Mouse (Mus musculus): ENCODE measurements around the gene Chn1. TPM values are rescaled to one million over a fixed set of nuclear protein-coding genes. Genes with fewer than 3 reads are reported as not detected.

Chn1 gene
- polyA plus RNA-seq, 1 experiment, result 122 TPM

DNA sequence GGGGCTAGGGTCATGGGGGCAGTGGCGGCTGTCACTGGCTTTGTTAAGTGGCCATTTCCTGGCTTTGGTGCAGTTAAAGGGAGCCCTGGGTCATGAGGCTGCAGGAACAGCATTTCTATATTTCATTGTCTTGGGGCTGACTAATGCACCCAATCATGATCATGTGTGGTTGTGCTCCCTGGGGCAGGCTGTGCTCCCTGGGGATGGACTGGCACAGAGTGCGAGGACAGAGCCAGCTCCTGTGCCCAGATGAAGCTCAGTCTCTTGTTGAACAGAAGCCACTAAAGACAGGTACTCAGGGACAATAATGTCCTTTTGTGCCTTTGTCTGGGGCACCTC is 182.1 kb downstream of the Chn1 start:
- H3K4me1 ChIP-seq (ENCODE audit: control insufficient read depth, insufficient read depth, low read length), result peaks cover 12% of the 10 kb centered on the region
- H3K4me3 ChIP-seq (ENCODE audit: control insufficient read depth, low read depth, low read length), result no peak overlapping the region
- H3K27me3 ChIP-seq (ENCODE audit: control insufficient read depth, insufficient read depth, low read length), result no peaks in the 10 kb centered on the region
- no peaks in the 10 kb centered on the region for H3K36me3 ChIP-seq (ENCODE audit: control insufficient read depth, insufficient read depth, low read length)
- TF ChIP-seq POLR2A (IDR thresholded peaks at IDR 0.05; ENCODE audit: control insufficient read depth, low read depth, low read length), result no peak
- no peak for TF ChIP-seq CTCF (IDR thresholded peaks at IDR 0.05; ENCODE audit: control insufficient read depth, insufficient read depth, insufficient replicate concordance, low read depth, low read length)
- H3K27ac ChIP-seq (ENCODE audit: control insufficient read depth, insufficient read depth, low read depth, low read length), result no peak overlapping the region

DNA sequence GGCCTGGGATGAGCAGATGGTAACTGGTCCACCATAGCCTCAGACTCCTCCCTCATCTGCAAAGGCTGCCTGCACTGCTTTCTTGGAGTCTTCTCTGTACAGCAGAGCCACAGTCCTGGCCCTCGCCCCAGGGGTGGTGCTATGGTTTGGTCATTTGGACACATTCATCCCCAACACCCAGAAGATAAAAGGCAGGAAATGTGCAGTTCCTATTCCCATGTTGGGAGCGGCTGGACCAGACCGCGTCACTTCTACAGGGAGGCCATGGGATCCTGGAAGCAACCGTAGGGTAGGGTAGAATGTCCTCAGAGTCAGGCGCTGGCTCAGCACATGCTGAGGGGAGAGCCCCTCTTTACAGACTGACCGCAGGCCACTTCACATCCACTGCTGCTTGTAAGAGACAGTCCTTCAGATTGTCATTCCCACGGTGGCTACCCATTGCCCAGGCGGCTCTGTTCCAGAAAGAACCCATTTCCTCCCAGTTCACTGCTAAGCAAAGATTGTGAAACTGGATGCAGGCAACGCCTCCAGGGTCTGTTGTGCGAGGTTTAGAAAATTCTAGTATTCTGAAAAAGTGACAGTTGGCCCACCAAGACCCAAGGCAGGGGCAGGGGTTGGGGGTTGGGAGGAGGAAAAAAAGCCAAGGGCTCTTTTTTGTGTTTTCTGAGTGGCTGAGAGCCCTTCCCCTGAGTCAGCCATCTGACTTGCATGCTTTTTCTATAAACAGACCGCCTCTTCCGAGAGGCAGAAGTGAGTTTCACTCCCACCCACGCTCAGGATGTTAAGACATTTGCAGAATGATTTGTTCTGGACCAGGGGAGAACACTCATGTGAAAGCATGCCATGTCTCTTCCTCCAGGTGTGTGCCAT is 182.7 kb downstream of the Chn1 start:
- Histone ChIP-seq H3K4me1 (ENCODE audit: control insufficient read depth, insufficient read depth, low read length) (peaks cover 12% of the 10 kb centered on the region), H3K27ac (ENCODE audit: control insufficient read depth, insufficient read depth, low read depth, low read length) (no peak overlapping the region), H3K27me3 (ENCODE audit: control insufficient read depth, insufficient read depth, low read length) (no peaks in the 10 kb centered on the region), H3K4me3 (ENCODE audit: control insufficient read depth, low read depth, low read length) (no peak overlapping the region), H3K36me3 (ENCODE audit: control insufficient read depth, insufficient read depth, low read length) (no peaks in the 10 kb centered on the region)
- TF ChIP-seq CTCF (IDR thresholded peaks at IDR 0.05; ENCODE audit: control insufficient read depth, insufficient read depth, insufficient replicate concordance, low read depth, low read length) (no peak), POLR2A (IDR thresholded peaks at IDR 0.05; ENCODE audit: control insufficient read depth, low read depth, low read length) (no peak)

DNA sequence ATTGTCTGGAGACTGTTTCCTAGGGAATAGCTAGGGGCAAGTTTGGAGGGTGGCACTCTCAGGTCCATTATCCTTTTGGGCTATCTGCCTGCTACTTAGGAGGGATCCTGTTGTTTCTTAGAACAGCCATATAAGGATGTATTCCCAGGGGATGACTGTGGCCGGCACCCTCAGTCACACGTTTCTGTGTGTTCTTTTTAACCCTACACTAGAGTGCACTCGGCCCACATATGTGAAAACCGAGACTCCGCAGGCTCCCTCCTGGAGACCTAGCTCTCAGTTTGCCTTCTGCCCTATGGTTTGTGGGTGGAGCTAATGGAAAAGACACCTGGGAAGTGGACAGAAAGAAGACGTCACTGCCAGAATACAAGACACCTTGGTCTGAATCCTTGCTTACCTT is 183.9 kb downstream of the Chn1 start:
- Histone ChIP-seq H3K4me1 (ENCODE audit: control insufficient read depth, insufficient read depth, low read length) (peaks cover 5% of the 10 kb centered on the region; the same call in 1 of the 2 replicates), H3K4me3 (ENCODE audit: control insufficient read depth, low read depth, low read length) (no peak overlapping the region), H3K27ac (ENCODE audit: control insufficient read depth, insufficient read depth, low read depth, low read length) (no peak overlapping the region), H3K27me3 (ENCODE audit: control insufficient read depth, insufficient read depth, low read length) (no peaks in the 10 kb centered on the region), H3K36me3 (ENCODE audit: control insufficient read depth, insufficient read depth, low read length) (no peaks in the 10 kb centered on the region)
- TF ChIP-seq POLR2A (IDR thresholded peaks at IDR 0.05; ENCODE audit: control insufficient read depth, low read depth, low read length), result no peak
- TF ChIP-seq CTCF (IDR thresholded peaks at IDR 0.05; ENCODE audit: control insufficient read depth, insufficient read depth, insufficient replicate concordance, low read depth, low read length), result no peak

DNA sequence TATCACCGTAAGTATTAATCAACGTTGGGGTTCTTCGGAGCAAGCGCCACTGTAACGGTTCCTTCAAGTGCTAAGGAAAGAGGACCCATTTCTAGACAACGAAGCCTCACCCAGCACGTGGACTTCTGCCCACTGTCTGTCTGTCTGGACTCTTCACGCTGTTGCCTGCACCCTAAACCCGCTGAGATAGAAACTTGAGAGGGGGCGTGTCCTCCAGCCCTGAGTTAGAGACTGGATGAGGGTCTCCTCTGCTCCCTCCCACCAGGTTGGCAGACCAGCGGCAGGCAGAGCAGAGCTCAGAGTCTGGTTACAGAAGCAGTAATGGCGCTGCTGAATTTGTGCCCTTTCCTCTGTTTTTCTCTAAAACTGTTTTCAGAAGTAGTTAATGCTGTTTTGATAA is 185.0 kb downstream of the Chn1 start:
- no peak overlapping the region for H3K4me3 ChIP-seq (ENCODE audit: control insufficient read depth, low read depth, low read length)
- no peak overlapping the region for H3K27ac ChIP-seq (ENCODE audit: control insufficient read depth, insufficient read depth, low read depth, low read length)
- H3K36me3 ChIP-seq (ENCODE audit: control insufficient read depth, insufficient read depth, low read length), result no peaks in the 10 kb centered on the region
- H3K4me1 ChIP-seq (ENCODE audit: control insufficient read depth, insufficient read depth, low read length), result peaks cover 9% of the 10 kb centered on the region
- TF ChIP-seq POLR2A (IDR thresholded peaks at IDR 0.05; ENCODE audit: control insufficient read depth, low read depth, low read length), result no peak
- TF ChIP-seq CTCF (IDR thresholded peaks at IDR 0.05; ENCODE audit: control insufficient read depth, insufficient read depth, insufficient replicate concordance, low read depth, low read length), result no peak
- no peaks in the 10 kb centered on the region for H3K27me3 ChIP-seq (ENCODE audit: control insufficient read depth, insufficient read depth, low read length)

DNA sequence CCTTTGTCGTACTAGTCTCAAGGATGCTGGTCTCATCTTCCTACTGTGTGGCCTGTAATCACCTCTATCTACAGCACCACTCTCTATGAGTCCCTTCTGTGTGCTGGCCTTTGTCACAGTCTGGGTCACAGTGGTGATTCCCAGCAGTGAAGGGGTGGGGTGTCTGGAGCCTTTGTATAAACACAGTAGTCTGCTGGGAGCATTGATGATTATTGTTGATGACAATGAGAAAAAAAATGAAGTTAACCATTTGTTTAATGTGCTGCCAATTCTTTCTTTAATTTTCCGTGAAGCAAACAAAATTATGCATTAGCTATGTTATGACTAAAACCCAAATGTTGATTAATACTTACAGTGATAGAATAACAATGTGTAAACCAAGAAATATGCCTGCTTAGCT is 186.2 kb downstream of the Chn1 start:
- no peak for TF ChIP-seq CTCF (IDR thresholded peaks at IDR 0.05; ENCODE audit: control insufficient read depth, insufficient read depth, insufficient replicate concordance, low read depth, low read length)
- no peak for TF ChIP-seq POLR2A (IDR thresholded peaks at IDR 0.05; ENCODE audit: control insufficient read depth, low read depth, low read length)
- Histone ChIP-seq H3K4me3 (ENCODE audit: control insufficient read depth, low read depth, low read length) (no peak overlapping the region), H3K27ac (ENCODE audit: control insufficient read depth, insufficient read depth, low read depth, low read length) (no peak overlapping the region), H3K27me3 (ENCODE audit: control insufficient read depth, insufficient read depth, low read length) (no peaks in the 10 kb centered on the region; the same call in 1 of the 2 replicates), H3K36me3 (ENCODE audit: control insufficient read depth, insufficient read depth, low read length) (no peaks in the 10 kb centered on the region), H3K4me1 (ENCODE audit: control insufficient read depth, insufficient read depth, low read length) (peaks cover 9% of the 10 kb centered on the region)

DNA sequence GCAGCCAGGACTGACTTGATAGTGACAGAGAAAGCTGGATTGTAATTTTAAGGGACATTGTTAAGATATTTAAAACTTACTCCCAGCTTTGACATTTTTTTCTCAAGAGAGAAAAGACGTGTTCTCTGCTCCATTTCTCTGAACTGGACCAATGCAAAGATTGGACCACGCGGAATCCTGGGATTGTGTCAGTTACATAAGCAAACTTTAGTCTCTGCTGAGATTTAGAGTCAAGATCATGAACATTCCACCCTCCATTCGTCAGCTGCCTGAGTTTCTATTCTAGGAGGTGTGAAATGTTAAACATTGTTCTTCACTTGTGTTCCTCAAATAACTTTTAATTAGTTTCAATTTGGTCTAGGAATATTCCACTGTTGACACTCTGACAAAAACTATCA is 188.0 kb downstream of the Chn1 start:
- no peak overlapping the region for H3K4me3 ChIP-seq (ENCODE audit: control insufficient read depth, low read depth, low read length)
- no peaks in the 10 kb centered on the region; the same call in 1 of the 2 replicates for H3K27me3 ChIP-seq (ENCODE audit: control insufficient read depth, insufficient read depth, low read length)
- peaks cover 5% of the 10 kb centered on the region for H3K4me1 ChIP-seq (ENCODE audit: control insufficient read depth, insufficient read depth, low read length)
- no peak overlapping the region for H3K27ac ChIP-seq (ENCODE audit: control insufficient read depth, insufficient read depth, low read depth, low read length)
- H3K36me3 ChIP-seq (ENCODE audit: control insufficient read depth, insufficient read depth, low read length), result no peaks in the 10 kb centered on the region
- no peak for TF ChIP-seq POLR2A (IDR thresholded peaks at IDR 0.05; ENCODE audit: control insufficient read depth, low read depth, low read length)
- no peak for TF ChIP-seq CTCF (IDR thresholded peaks at IDR 0.05; ENCODE audit: control insufficient read depth, insufficient read depth, insufficient replicate concordance, low read depth, low read length)

DNA sequence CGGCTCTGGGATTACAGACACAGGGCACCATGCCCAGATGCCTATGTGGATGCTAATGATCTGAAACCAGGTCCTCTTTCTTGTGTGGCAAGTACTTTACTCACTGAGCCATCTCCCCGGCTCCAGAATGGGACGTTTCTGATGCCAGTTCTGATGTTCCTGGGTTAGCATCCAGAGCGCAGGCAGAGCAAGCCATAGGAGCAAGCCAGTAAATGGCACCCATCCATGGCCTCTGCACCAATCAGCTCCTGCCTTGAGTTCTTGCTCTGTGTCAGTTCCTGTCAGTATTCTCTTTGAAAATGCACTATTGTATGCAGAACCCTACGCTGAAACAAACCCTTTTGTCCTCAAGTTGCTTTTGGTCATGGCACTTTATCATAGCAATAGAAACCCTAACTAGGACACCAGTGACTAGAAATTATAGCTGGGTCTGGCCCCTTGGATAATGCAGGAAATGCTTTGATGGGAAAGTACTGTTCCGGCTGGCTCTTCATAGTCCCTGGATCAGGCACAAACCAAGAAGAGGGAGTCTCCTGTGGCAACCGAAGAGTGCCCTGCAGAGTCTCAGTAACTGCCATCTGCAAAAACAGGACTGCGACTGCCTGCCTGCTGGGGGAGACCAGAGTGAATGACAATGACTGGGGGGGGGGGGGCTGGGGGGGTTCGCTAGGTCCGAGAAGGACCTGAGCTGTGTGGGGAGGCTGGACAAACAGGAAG is 188.6 kb downstream of the Chn1 start:
- Histone ChIP-seq H3K27me3 (ENCODE audit: control insufficient read depth, insufficient read depth, low read length) (no peaks in the 10 kb centered on the region; the same call in 1 of the 2 replicates), H3K4me1 (ENCODE audit: control insufficient read depth, insufficient read depth, low read length) (peaks cover 4% of the 10 kb centered on the region), H3K4me3 (ENCODE audit: control insufficient read depth, low read depth, low read length) (no peak overlapping the region), H3K36me3 (ENCODE audit: control insufficient read depth, insufficient read depth, low read length) (no peaks in the 10 kb centered on the region), H3K27ac (ENCODE audit: control insufficient read depth, insufficient read depth, low read depth, low read length) (no peak overlapping the region)
- TF ChIP-seq POLR2A (IDR thresholded peaks at IDR 0.05; ENCODE audit: control insufficient read depth, low read depth, low read length) (no peak), CTCF (IDR thresholded peaks at IDR 0.05; ENCODE audit: control insufficient read depth, insufficient read depth, insufficient replicate concordance, low read depth, low read length) (no peak)
